In genomic region chr9:21204528-21205272, GRCm38 (mm10) we compare ENCODE assay signal across 9 mouse cellular contexts. TPM values are rescaled to one million over a fixed set of nuclear protein-coding genes. Genes with fewer than 3 reads are reported as not detected.
DNase-seq lines count a peak whose midpoint lies in the region; ATAC-seq and TF ChIP-seq lines count a peak whose summit lies in the region.
"Had no signal": no experiment of that assay in that cellular context is flagged by ENCODE, and none has a peak within 500 bp of the region (broad histone marks: within the 10 kb centered on the region; RNA-seq: fewer than 3 reads in every experiment).

No protein-coding gene starts in this region.

- intact Hi-C loops in heart, adult 2 months (cut with DNase I) = no loop called here

- no peaks in the 10 kb centered on the region for H3K27me3 ChIP-seq in lung, embryonic 15.5 days
- no peaks in the 10 kb centered on the region for H3K27me3 ChIP-seq in forebrain, embryonic 11.5 days (ENCODE audit: control insufficient read depth, insufficient read depth, low read length)
- no peaks in the 10 kb centered on the region for H3K27me3 ChIP-seq in kidney, postnatal 0 days (ENCODE audit: insufficient read depth, low read length)
- H3K27me3 ChIP-seq in stomach, embryonic 15.5 days (replicated peaks) = no peaks in the 10 kb centered on the region
- H3K27me3 ChIP-seq in heart, adult 2 months (ENCODE audit: control insufficient read depth, insufficient read depth, low read length) = no peaks in the 10 kb centered on the region

- no peak for DNase-seq in lung, adult 18-20 months
- DNase-seq in forebrain, embryonic 11.5 days (ENCODE audit: low spot score) = peak; percentile 78
- peak; percentile 72 for DNase-seq in kidney, postnatal 0 days (ENCODE audit: low spot score)
- DNase-seq in lung, postnatal 10 days = peak; percentile 34
- DNase-seq in heart, adult 2 months = no peak

- peak overlapping the region; percentile 36 for H3K4me3 ChIP-seq in lung, embryonic 15.5 days
- peak overlapping the region; percentile 36 for H3K4me3 ChIP-seq in forebrain, embryonic 11.5 days (ENCODE audit: low read depth, low read length)
- H3K4me3 ChIP-seq in kidney, postnatal 0 days (replicated peaks; ENCODE audit: low read depth, low read length) = peak overlapping the region; percentile 19
- peak overlapping the region; percentile 41 for H3K4me3 ChIP-seq in stomach, embryonic 15.5 days (replicated peaks)
- no peak overlapping the region for H3K4me3 ChIP-seq in heart, adult 2 months

- H3K4me1 ChIP-seq in lung, embryonic 15.5 days = peaks cover 3% of the 10 kb centered on the region; the same call in 1 of the 2 replicates
- H3K4me1 ChIP-seq in forebrain, embryonic 11.5 days (replicated peaks; ENCODE audit: control insufficient read depth, insufficient read depth, low read length) = peaks cover 7% of the 10 kb centered on the region
- H3K4me1 ChIP-seq in kidney, postnatal 0 days (replicated peaks; ENCODE audit: insufficient read depth, low read length) = no peaks in the 10 kb centered on the region
- peaks cover 6% of the 10 kb centered on the region for H3K4me1 ChIP-seq in stomach, embryonic 15.5 days
- no peaks in the 10 kb centered on the region for H3K4me1 ChIP-seq in heart, adult 2 months (ENCODE audit: control insufficient read depth, insufficient read depth, low read length)

- no peak for TF ChIP-seq EP300 in heart, adult 2 months (IDR thresholded peaks at IDR 0.05; ENCODE audit: insufficient read depth, low read depth, low read length)

- no peaks in the 10 kb centered on the region for H3K9me3 ChIP-seq in lung, embryonic 15.5 days
- H3K9me3 ChIP-seq in forebrain, embryonic 11.5 days (ENCODE audit: control insufficient read depth, low read length) = no peaks in the 10 kb centered on the region
- H3K9me3 ChIP-seq in kidney, postnatal 0 days (replicated peaks; ENCODE audit: low read length) = no peaks in the 10 kb centered on the region
- H3K9me3 ChIP-seq in stomach, embryonic 15.5 days = no peaks in the 10 kb centered on the region

- no peak for TF ChIP-seq POLR2A in heart, adult 2 months (IDR thresholded peaks at IDR 0.05; ENCODE audit: insufficient read depth, low read depth, low read length)

- no peaks in the 10 kb centered on the region for H3K36me3 ChIP-seq in lung, embryonic 15.5 days
- H3K36me3 ChIP-seq in forebrain, embryonic 11.5 days (ENCODE audit: control insufficient read depth, insufficient read depth, low read length) = no peaks in the 10 kb centered on the region
- no peaks in the 10 kb centered on the region for H3K36me3 ChIP-seq in kidney, postnatal 0 days (ENCODE audit: insufficient read depth, low read length)
- H3K36me3 ChIP-seq in stomach, embryonic 15.5 days = no peaks in the 10 kb centered on the region
- no peaks in the 10 kb centered on the region for H3K36me3 ChIP-seq in heart, adult 2 months (ENCODE audit: control insufficient read depth, insufficient read depth, low read length)

- 5% methylated on average over 23 of the region's 23 CpGs for WGBS in lung, embryonic 15.5 days
- 3% methylated on average over 23 of the region's 23 CpGs for whole genome bisulfite sequencing in forebrain, embryonic 11.5 days
- 6% methylated on average over 23 of the region's 23 CpGs for WGBS in kidney, postnatal 0 days
- 7% methylated on average over 23 of the region's 23 CpGs for WGBS in stomach, embryonic 15.5 days
- 44% methylated on average over 23 of the region's 23 CpGs for WGBS in heart, adult 2 months

- H3K9ac ChIP-seq in lung, embryonic 15.5 days = no peak overlapping the region
- peak overlapping the region; percentile 39 for H3K9ac ChIP-seq in forebrain, embryonic 11.5 days (ENCODE audit: low read length)
- H3K9ac ChIP-seq in kidney, postnatal 0 days (ENCODE audit: low read depth, low read length) = 0 out of 2 replicates have a peak overlapping the region, but pooled peaks have one; percentile 1
- peak overlapping the region; percentile 12; the same call in 1 of the 2 replicates for H3K9ac ChIP-seq in stomach, embryonic 15.5 days
- H3K9ac ChIP-seq in heart, adult 2 months (ENCODE audit: low read depth, low read length) = no peak overlapping the region

- H3K4me2 ChIP-seq in lung, embryonic 15.5 days = peak overlapping the region; percentile 62
- H3K4me2 ChIP-seq in forebrain, embryonic 11.5 days (ENCODE audit: low read depth, low read length, severe bottlenecking) = peak overlapping the region; percentile 61
- H3K4me2 ChIP-seq in kidney, postnatal 0 days (ENCODE audit: low read length) = peak overlapping the region; percentile 58
- peak overlapping the region; percentile 79 for H3K4me2 ChIP-seq in stomach, embryonic 15.5 days

- no peak for TF ChIP-seq CTCF in kidney, postnatal 0 days (IDR thresholded peaks at IDR 0.05; ENCODE audit: low read depth)
- TF ChIP-seq CTCF in heart, adult 2 months (IDR thresholded peaks at IDR 0.05) = no peak

- ATAC-seq in lung, embryonic 15.5 days (ENCODE audit: borderline replicate concordance, extremely low read depth, low FRiP score, low TSS enrichment) = peak; percentile 53; the same call in 1 of the 2 replicates
- ATAC-seq in forebrain, embryonic 11.5 days (replicated peaks; ENCODE audit: low FRiP score) = peak; percentile 76
- peak; percentile 91 for ATAC-seq in kidney, postnatal 0 days (replicated peaks; ENCODE audit: low FRiP score, low read depth)
- peak; percentile 54 for ATAC-seq in stomach, embryonic 15.5 days (ENCODE audit: insufficient read depth, low FRiP score, low read depth)
- ATAC-seq in monocyte, adult 5-6 weeks (replicated peaks; ENCODE audit: insufficient number of reproducible peaks, low FRiP score, low TSS enrichment, poor library complexity, severe bottlenecking) = no peak; the same call in 1 of the 2 replicates

- no peaks in the 10 kb centered on the region for H3K79me2 ChIP-seq in heart, adult 2 months (replicated peaks; ENCODE audit: control insufficient read depth, insufficient read depth, low read length)

- H3K27ac ChIP-seq in lung, embryonic 15.5 days = no peak overlapping the region
- no peak overlapping the region for H3K27ac ChIP-seq in forebrain, embryonic 11.5 days (ENCODE audit: low read depth, low read length)
- peak overlapping the region; percentile 47 for H3K27ac ChIP-seq in kidney, postnatal 0 days
- H3K27ac ChIP-seq in stomach, embryonic 15.5 days = no peak overlapping the region
- H3K27ac ChIP-seq in heart, adult 2 months = no peak overlapping the region
- H3K27ac ChIP-seq: macrophage had no signal

RNA-seq across cellular contexts. Expression of gene Keap1, which starts 34.5 kb away (rescaled TPM):
- 65.5 and 68.3 TPM in 2 replicates for polyA plus RNA-seq in lung, embryonic 15.5 days (2015; fragmentation: Nextera tagmentation; extraction: Ambion mirVana)
- 35.9 and 41.3 TPM in 2 replicates for polyA plus RNA-seq in forebrain, embryonic 11.5 days (2014; fragmentation: Nextera tagmentation; extraction: Ambion mirVana)
- polyA plus RNA-seq in kidney, postnatal 0 days (2015; fragmentation: Nextera tagmentation; extraction: Ambion mirVana) = 49.3 and 50.8 TPM in 2 replicates
- 61.1 and 61.6 TPM in 2 replicates for polyA plus RNA-seq in stomach, embryonic 15.5 days (2015; fragmentation: Nextera tagmentation; extraction: Ambion mirVana)
- total RNA-seq in monocyte, adult 5-6 weeks (2017) = 21.7 to 32.5 TPM (median 22.1 TPM) in 3 replicates
- total RNA-seq in heart, adult 2 months (2021) = 10 to 100 TPM; 37.6 to 47.2 TPM
- polyA plus RNA-seq in heart, adult 2 months (2012; rRNA removed) = 40.4 and 46.0 TPM in 2 replicates

RNA-seq across cellular contexts. Expression of gene Pde4a, which starts 39.2 kb away (rescaled TPM):
- polyA plus RNA-seq in lung, embryonic 15.5 days (2015; fragmentation: Nextera tagmentation; extraction: Ambion mirVana) = 8.6 and 9.3 TPM in 2 replicates
- polyA plus RNA-seq in forebrain, embryonic 11.5 days (2014; fragmentation: Nextera tagmentation; extraction: Ambion mirVana) = 7.0 and 8.4 TPM in 2 replicates
- 8.2 and 8.3 TPM in 2 replicates for polyA plus RNA-seq in kidney, postnatal 0 days (2015; fragmentation: Nextera tagmentation; extraction: Ambion mirVana)
- polyA plus RNA-seq in stomach, embryonic 15.5 days (2015; fragmentation: Nextera tagmentation; extraction: Ambion mirVana) = 5.9 and 6.2 TPM in 2 replicates
- 2.1 to 5.6 TPM (median 2.5 TPM) in 3 replicates for total RNA-seq in monocyte, adult 5-6 weeks (2017)
- total RNA-seq in heart, adult 2 months (2021) = 10 to 100 TPM; 58.9 to 60.0 TPM
- polyA plus RNA-seq in heart, adult 2 months (2012; rRNA removed) = 57.2 and 68.9 TPM in 2 replicates

RNA-seq across cellular contexts. Expression of gene S1pr5, which starts 43.5 kb away (rescaled TPM):
- polyA plus RNA-seq in lung, embryonic 15.5 days (2015; fragmentation: Nextera tagmentation; extraction: Ambion mirVana) = 0.10 and 0.15 TPM in 2 replicates
- polyA plus RNA-seq in forebrain, embryonic 11.5 days (2014; fragmentation: Nextera tagmentation; extraction: Ambion mirVana) = 0.09 and 0.11 TPM in 2 replicates
- 0.11 TPM in 1 of 2 replicates, not detected in the other for polyA plus RNA-seq in kidney, postnatal 0 days (2015; fragmentation: Nextera tagmentation; extraction: Ambion mirVana)
- polyA plus RNA-seq in stomach, embryonic 15.5 days (2015; fragmentation: Nextera tagmentation; extraction: Ambion mirVana) = 0.93 and 1.6 TPM in 2 replicates
- total RNA-seq in monocyte, adult 5-6 weeks (2017) = 303 to 435 TPM (median 308 TPM) in 3 replicates
- total RNA-seq in heart, adult 2 months (2021) = 1 to 10 TPM; 1.2 to 1.3 TPM
- polyA plus RNA-seq in heart, adult 2 months (2012; rRNA removed) = 0.73 and 1.5 TPM in 2 replicates
- polyA plus RNA-seq: macrophage had no signal

RNA-seq across cellular contexts. Expression of gene Cdc37, which starts 54.9 kb away (rescaled TPM):
- 316 and 319 TPM in 2 replicates for polyA plus RNA-seq in lung, embryonic 15.5 days (2015; fragmentation: Nextera tagmentation; extraction: Ambion mirVana)
- 300 and 308 TPM in 2 replicates for polyA plus RNA-seq in forebrain, embryonic 11.5 days (2014; fragmentation: Nextera tagmentation; extraction: Ambion mirVana)
- polyA plus RNA-seq in kidney, postnatal 0 days (2015; fragmentation: Nextera tagmentation; extraction: Ambion mirVana) = 256 and 271 TPM in 2 replicates
- 284 and 293 TPM in 2 replicates for polyA plus RNA-seq in stomach, embryonic 15.5 days (2015; fragmentation: Nextera tagmentation; extraction: Ambion mirVana)
- 174 to 287 TPM (median 193 TPM) in 3 replicates for total RNA-seq in monocyte, adult 5-6 weeks (2017)
- total RNA-seq in heart, adult 2 months (2021) = 100 to 1,000 TPM; 150 to 162 TPM
- polyA plus RNA-seq in heart, adult 2 months (2012; rRNA removed) = 62.3 and 96.1 TPM in 2 replicates

Comparison
In these comparisons a context has a peak if more than half of its experiments do, and no peak if none do; other contexts are left out.
1. DNase-seq: peak in forebrain, embryonic 11.5 days (single experiment), kidney, postnatal 0 days (single experiment) and lung, postnatal 10 days (single experiment); none in lung, adult 18-20 months (0 of 2) and heart, adult 2 months (0 of 2).
2. H3K9ac ChIP-seq: peak in forebrain, embryonic 11.5 days (single experiment), kidney, postnatal 0 days (single experiment) and stomach, embryonic 15.5 days (single experiment); none in lung, embryonic 15.5 days (single experiment) and heart, adult 2 months (single experiment).
3. Peak in every context shown above with its lines, with median percentiles within 50 percentile points of each other: H3K4me2 ChIP-seq.